Mouse (Mus musculus) bone marrow, adult 2 months (tissue): Measurements from ENCODE around the gene Rfxank. TPM values are rescaled to one million over a fixed set of nuclear protein-coding genes. Genes with fewer than 3 reads are reported as not detected.

Experiments
- H3K27ac ChIP-seq: fragments of 200-500 bp; 2 replicates; pipeline ENCODE4 v1.5.1; 2012; ENCODE audit warnings: low read depth, mild to moderate bottlenecking, control low read depth, inconsistent platforms, low read length; ENCODE audit not compliant: control insufficient read depth, poor library complexity, insufficient read depth
- H3K4me1 ChIP-seq: fragments of 200-500 bp; 2 replicates; pipeline ENCODE4 v1.6.1; 2011; ENCODE audit warnings: low read length; ENCODE audit not compliant: control insufficient read depth, insufficient read depth
- H3K4me3 ChIP-seq: fragments of 200-500 bp; replicated peaks from 2 replicates; pipeline ENCODE3; 2011; ENCODE audit warnings: mild to moderate bottlenecking, low read depth, low read length, control low read depth; ENCODE audit not compliant: control insufficient read depth
- CTCF ChIP-seq: fragments of 200-500 bp; IDR thresholded peaks from 2 replicates; pipeline ENCODE4 v1.5.1; 2011; ENCODE audit warnings: low read length, control low read depth; ENCODE audit not compliant: control insufficient read depth, insufficient read depth
- POLR2A ChIP-seq: fragments of 200-500 bp; IDR thresholded peaks from 2 replicates; pipeline ENCODE4 v1.6.1; 2011; ENCODE audit warnings: low read depth, mild to moderate bottlenecking, control low read depth, low read length, borderline replicate concordance; ENCODE audit not compliant: control insufficient read depth
- WGBS: fragments of 180-500 bp; shearing (Covaris S2); methylation state at CpG from one replicate; pipeline ENCODE4 v1.1.7; 2018; 5-methylcytosine and 5-hydroxymethylcytosine counted together
- polyA plus RNA-seq: library from polyadenylated mRNA; stranded (reverse); fragments of >200 nt; gene quantifications from 2 replicates; pipeline ENCODE4 v1.2.4, GENCODE M21; 2011; ENCODE audit warnings: low replicate concordance; ENCODE audit not compliant: missing spikeins, insufficient read depth, insufficient read length

Rfxank gene
- polyA plus RNA-seq, 1 experiment = 14.4 TPM

DNA sequence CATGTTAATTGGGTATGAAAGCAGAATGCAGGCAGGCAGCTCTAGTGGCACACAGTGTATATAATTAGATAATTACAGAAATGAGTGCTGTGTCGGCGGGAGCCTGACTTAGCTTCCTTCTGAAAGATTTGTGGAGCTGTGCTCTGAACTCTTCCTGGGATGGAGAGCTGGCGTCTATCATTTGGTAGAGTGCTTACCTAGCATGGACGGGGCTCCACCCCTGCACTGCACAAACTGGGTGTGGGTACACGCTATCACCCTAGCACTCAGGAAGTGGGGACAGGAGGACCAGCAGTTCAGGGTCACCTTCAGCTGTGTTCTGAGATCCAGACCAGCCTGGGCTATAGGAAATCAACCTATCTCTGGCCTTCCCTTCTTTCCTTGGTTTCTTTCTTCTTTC lies 34.4 kb upstream of the Rfxank start:
- Histone ChIP-seq H3K27ac (no peak overlapping the region), H3K4me1 (peaks cover 4% of the 10 kb centered on the region; the same call in 1 of the 2 replicates), H3K4me3 (no peak overlapping the region)
- 55% methylated on average over 5 of the region's 5 CpGs for WGBS
- TF ChIP-seq POLR2A (no peak), CTCF (no peak)

DNA sequence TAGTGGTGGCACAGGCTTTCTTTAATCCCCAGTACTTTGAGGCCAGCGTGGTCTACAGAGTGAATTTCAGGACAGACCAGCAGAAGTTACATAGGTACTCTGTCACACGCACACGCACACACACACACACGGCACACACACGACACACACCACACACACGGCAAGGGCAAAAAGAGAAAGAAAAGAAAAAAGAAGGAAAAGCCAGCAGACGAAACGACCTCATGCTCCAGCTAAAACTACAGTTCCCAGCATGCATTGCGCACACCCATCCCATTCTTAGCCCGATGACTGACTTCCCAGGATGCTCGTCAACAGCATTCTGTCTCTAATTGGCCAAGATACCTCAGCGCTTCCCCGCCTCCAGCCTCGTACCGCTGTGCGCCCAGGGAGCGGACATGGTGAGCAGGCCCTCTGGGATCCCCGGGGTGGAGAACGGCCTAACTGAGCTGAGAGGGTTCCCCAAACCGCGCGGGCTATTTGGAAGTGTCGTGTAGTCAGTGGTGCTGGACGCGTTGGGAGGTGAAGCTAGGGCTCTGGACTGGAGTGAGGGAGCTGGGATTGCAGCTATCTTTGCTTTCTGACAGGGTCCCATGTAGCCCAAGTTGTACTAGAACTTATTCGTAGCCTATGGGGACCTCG lies 33.2 kb upstream of the Rfxank start, which contains the start of gene Tmem161a:
TSS of gene Tmem161a (plus strand) at position 314 of the 639 bp plus-strand sequence.
- TF ChIP-seq POLR2A (peak; percentile 83; the same call in 1 of the 2 replicates), CTCF (peak; percentile 9; the same call in 1 of the 2 replicates)
- peak within 1 kb of the TSS; percentile 80 for H3K4me3 ChIP-seq
- H3K4me1 ChIP-seq = peaks cover 4% of the 10 kb centered on the region; the same call in 1 of the 2 replicates
- H3K27ac ChIP-seq = no peak within 1 kb of the TSS
- 2% methylated on average over 27 of the region's 27 CpGs for WGBS

DNA sequence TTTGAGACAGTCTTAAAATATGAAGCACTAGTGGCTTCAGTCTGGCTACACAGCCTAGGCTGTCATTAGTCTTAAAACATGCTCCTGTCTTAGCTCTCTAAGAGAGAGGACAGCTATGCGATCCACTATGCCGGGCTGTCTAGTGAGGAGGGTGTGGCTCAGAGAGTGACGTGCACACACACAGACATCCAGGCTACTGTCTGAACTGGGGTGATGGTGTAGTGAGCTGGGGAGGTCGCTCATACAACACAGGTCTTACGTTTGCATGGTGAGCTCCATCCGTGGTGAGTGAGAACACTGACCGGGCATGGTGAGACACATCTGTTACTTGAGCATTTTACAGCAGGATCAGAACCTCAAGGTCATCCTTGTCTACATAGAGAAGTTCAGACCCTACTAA lies 32.3 kb upstream of the Rfxank start:
- 80% methylated on average over 7 of the region's 7 CpGs for WGBS
- no peak overlapping the region for H3K27ac ChIP-seq
- H3K4me3 ChIP-seq = no peak overlapping the region
- H3K4me1 ChIP-seq = peaks cover 4% of the 10 kb centered on the region; the same call in 1 of the 2 replicates
- TF ChIP-seq POLR2A (no peak), CTCF (no peak)

DNA sequence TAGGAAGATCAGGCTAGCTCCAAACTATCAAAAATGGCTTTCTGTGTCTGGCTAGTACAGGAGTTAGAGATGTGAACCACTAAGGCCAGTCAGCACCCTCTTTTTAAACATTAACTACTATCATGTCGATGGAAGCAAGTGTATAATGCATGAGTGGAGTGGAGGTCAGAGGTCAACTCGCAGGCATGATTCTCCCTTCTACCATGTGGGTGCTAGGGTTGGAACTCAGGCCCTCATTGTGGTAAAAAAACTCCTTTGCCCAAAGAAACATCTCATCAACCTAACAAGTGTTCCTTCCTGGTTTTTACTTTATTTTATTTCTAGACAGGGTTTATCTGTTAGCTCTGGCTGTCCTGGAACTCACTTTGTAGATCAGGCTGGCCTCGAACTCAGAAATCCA lies 31.8 kb upstream of the Rfxank start:
- H3K27ac ChIP-seq = no peak overlapping the region
- H3K4me3 ChIP-seq = no peak overlapping the region
- peaks cover 4% of the 10 kb centered on the region; the same call in 1 of the 2 replicates for H3K4me1 ChIP-seq
- TF ChIP-seq CTCF (no peak), POLR2A (no peak)
- WGBS = 79% methylated on average over 3 of the region's 3 CpGs

DNA sequence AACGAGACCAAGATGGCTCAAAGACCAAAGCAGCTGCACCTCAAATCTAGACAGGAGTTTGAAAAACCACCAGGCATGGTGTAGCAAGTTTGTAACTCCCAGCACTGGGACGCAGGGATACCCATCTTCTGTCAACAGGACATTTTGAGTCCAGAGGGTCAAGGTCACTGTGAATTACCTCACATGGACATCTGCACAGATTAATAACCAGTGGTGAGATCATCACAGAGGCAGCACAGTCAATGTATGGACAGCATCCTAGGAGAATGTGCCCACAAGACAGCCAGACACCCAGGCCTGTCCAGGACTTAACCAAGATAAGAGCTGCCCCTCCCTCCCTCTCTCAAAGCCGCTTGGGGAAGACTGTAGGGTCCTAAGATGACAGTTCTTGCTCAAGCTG lies 31.2 kb upstream of the Rfxank start:
- Histone ChIP-seq H3K27ac (no peak overlapping the region), H3K4me1 (peaks cover 4% of the 10 kb centered on the region; the same call in 1 of the 2 replicates), H3K4me3 (no peak overlapping the region)
- 76% methylated on average over 3 of the region's 3 CpGs for WGBS
- TF ChIP-seq POLR2A (no peak), CTCF (no peak)

DNA sequence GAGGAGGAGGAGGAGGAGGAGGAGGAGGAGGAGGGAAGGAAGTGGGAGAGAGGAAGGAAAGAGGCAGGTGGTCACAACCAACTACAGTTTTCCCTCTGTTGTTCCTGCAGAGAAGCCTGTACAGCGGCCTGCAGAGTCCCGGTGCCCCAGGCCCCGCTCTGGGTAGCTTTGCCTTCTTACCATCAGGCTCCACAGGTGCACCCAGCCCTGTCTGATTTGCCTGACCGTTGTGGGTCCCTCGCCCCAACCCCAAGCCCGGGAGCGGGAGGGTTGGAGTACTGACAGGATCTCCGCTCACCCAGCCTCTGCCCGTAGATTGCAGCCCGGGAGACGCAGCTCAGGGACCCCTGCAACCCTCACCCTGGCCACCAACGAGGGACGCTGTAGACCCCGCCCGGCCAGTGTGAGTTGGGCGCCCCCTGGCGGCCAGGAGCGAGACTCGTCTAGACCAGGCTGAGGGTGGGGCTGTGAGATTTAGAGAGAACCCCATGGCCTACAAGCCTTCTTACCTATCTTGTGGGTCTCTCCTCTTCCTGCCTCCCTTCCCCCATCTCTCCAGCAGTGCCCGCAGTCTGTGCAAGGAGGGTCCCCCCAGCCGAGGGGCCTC lies 27.7 kb upstream of the Rfxank start:
- Histone ChIP-seq H3K4me1 (peaks cover 1% of the 10 kb centered on the region; the same call in 1 of the 2 replicates), H3K4me3 (no peak overlapping the region), H3K27ac (no peak overlapping the region)
- peak; percentile 91 for TF ChIP-seq CTCF
- TF ChIP-seq POLR2A = peak; percentile 17; the same call in 1 of the 2 replicates
- WGBS = 1% methylated on average over 21 of the region's 21 CpGs

DNA sequence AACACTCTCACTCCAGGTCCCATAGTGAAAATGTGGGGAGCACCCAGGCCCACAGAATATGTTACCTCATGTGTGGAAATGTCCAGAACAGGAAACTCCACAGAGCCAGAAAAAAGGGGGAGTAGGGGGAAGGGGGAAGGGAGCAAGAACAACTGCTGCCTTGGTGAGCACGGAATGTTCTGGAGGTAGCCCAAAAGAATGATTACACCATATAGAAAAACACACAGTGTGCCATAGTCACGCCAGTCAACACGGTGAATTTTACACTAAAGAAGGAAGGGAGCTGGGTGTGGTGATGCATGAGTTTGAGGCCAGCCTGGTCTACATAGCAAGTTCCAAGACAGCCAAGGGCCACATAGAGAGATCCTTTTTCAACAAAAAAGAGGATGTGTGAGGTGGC lies 24.4 kb upstream of the Rfxank start:
- WGBS = 74% methylated on average over 3 of the region's 3 CpGs
- Histone ChIP-seq H3K27ac (no peak overlapping the region), H3K4me1 (no peaks in the 10 kb centered on the region; the same call in 1 of the 2 replicates), H3K4me3 (no peak overlapping the region)
- TF ChIP-seq POLR2A (no peak), CTCF (no peak)

DNA sequence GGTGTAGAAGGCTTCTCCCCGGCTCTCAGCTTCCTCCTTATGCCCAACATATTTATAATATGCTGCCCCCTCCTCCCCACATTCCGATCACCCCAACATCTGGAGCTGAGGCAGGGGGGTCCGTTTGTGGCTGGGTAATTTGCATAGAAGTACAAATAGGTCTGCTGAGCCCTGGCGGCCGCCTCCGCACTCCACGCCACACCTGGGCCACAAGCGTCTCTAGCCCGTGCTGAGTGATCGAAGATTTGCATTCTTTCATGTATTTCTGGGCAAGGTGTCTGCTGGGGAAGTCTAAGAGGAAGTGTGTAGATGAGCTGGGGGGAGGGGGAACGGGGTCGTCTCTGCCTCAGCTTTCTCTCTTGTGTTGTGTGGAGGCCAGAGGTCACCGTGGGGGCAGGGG lies 21.1 kb upstream of the Rfxank start:
- 25% methylated on average over 13 of the region's 13 CpGs for WGBS
- H3K4me3 ChIP-seq = no peak overlapping the region
- peaks cover 2% of the 10 kb centered on the region for H3K4me1 ChIP-seq
- TF ChIP-seq CTCF (no peak), POLR2A (no peak)
- H3K27ac ChIP-seq = no peak overlapping the region

DNA sequence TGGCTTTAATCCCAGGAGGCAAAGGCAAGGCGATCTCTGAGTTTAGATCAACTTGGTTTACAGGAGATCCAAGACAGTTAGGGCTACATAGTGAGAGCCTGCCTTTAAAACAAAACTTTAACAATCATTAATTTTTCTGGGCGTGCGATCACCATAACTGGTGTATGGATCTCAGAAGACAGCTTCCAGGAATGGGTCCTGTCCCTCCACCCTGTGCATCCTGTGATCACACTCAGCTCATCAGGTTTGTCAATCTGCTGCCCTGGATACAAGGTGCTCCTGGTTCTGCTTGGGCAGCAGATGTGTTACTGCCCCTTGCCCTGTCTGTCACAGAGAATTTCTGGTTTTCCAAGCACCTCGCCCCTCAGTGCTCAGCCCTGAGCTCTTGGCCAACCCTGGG lies 20.3 kb upstream of the Rfxank start:
- no peak overlapping the region for H3K27ac ChIP-seq
- no peak for TF ChIP-seq POLR2A
- no peak for TF ChIP-seq CTCF
- 77% methylated on average over 4 of the region's 4 CpGs for WGBS
- peaks cover 2% of the 10 kb centered on the region for H3K4me1 ChIP-seq
- H3K4me3 ChIP-seq = no peak overlapping the region
